Mouse (Mus musculus) C2C12 (cell line): ENCODE measurements at regions not wholly inside any gene's neighbourhood (a gene's known extent, or its start where the extent isn't known, plus 50 kb on each side); places are given as distances from the start of the nearest gene placed in this dataset.

Experiments used
- H3K27me3 ChIP-seq: one replicate; pipeline ENCODE4 v1.6.1; 2011; ENCODE audit not compliant: control insufficient read depth, insufficient read depth, insufficient read length
- H3K36me3 ChIP-seq: one replicate; pipeline ENCODE4 v1.6.1; 2011; ENCODE audit not compliant: control insufficient read depth, insufficient read depth
- H3K4me3 ChIP-seq: one replicate; pipeline ENCODE4 v1.5.1; 2011; ENCODE audit warnings: mild to moderate bottlenecking, control low read depth; ENCODE audit not compliant: poor library complexity, insufficient read depth, severe bottlenecking
- H3K79me2 ChIP-seq: one replicate; pipeline ENCODE4 v1.6.1; 2011; ENCODE audit not compliant: control insufficient read depth, insufficient read depth
- H3K79me3 ChIP-seq: one replicate; pipeline ENCODE4 v1.6.1; 2011; ENCODE audit warnings: low read depth, control low read depth
- H3ac ChIP-seq: one replicate; pipeline ENCODE3; 2011; ENCODE audit warnings: low read depth; ENCODE audit not compliant: control insufficient read depth, insufficient read length
- CEBPB ChIP-seq: IDR thresholded peaks from one replicate; pipeline ENCODE4 v1.6.1; 2011; ENCODE audit warnings: low read depth, mild to moderate bottlenecking, control low read depth, moderate library complexity
- CTCF ChIP-seq: IDR thresholded peaks from one replicate; pipeline ENCODE4 v1.5.1; 2011; ENCODE audit not compliant: control insufficient read depth, insufficient read depth, insufficient read length
- FOSL1 ChIP-seq: IDR thresholded peaks from one replicate; pipeline ENCODE4 v1.8.0; 2011; ENCODE audit warnings: mild to moderate bottlenecking, low read length; ENCODE audit not compliant: poor library complexity, insufficient read depth, severe bottlenecking
- MAX ChIP-seq: IDR thresholded peaks from one replicate; pipeline ENCODE4 v1.6.1; 2011; ENCODE audit warnings: mild to moderate bottlenecking, control low read depth
- MYOD1 ChIP-seq: IDR thresholded peaks from one replicate; pipeline ENCODE4 v1.6.1; 2011; ENCODE audit warnings: low read depth; ENCODE audit not compliant: control insufficient read depth, insufficient read length
- MYOG ChIP-seq: IDR thresholded peaks from one replicate; pipeline ENCODE4 v1.6.1; 2011; ENCODE audit not compliant: control insufficient read depth, insufficient read length; ENCODE audit errors: extremely low read depth
- USF1 ChIP-seq: IDR thresholded peaks from one replicate; pipeline ENCODE4 v1.6.1; 2011; ENCODE audit warnings: low read depth, mild to moderate bottlenecking, control low read depth, moderate library complexity

DNA sequence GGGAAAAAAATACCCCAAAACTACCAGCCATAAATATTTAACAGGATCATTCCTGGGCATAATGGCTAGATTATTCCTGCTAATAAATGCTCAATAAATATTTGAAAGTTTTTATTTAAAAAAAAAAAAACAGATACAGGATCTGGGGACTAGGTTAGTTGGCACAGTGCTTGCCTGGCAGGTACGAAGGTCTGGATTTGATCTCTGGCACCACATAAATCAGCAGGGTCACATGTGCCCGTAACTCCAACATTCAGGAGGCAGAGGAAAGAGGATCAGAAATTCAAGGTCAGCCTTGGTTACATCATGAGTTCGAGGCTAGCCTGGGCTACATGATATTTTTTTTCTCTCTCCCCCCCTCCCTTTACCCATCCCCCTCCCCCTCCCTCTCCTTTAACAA, 248.5 kb downstream of the Atp23 start:
- Histone ChIP-seq H3K36me3 (no peaks in the 10 kb centered on the region), H3K27me3 (no peaks in the 10 kb centered on the region), H3K79me3 (no peaks in the 10 kb centered on the region), H3K79me2 (no peaks in the 10 kb centered on the region), H3K4me3 (no peak overlapping the region), H3ac (no peak overlapping the region)
- no peak for TF ChIP-seq USF1
- TF ChIP-seq FOSL1 = no peak
- TF ChIP-seq CTCF = no peak
- no peak for TF ChIP-seq MYOD1
- no peak for TF ChIP-seq CEBPB
- TF ChIP-seq MAX = no peak
- TF ChIP-seq MYOG = no peak

DNA sequence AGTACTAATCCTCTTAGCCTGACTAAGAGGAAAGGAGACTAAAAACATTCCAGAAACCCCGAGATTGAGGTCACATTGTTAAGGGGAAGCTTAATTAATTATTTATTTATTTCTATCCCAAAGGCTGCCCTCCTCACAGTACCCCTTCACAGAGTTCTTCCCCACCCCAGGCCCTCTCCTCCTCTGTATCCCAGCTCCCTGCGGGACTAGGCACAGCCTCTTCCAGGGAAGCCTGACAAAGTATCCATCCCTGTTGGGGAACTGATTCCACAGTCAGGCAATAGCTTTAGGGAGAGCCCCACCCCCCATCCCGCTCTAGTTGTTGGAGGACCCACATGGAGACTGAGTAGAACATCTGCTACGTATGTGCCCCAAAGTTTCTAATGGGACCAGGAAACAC, 254.6 kb downstream of the Atp23 start:
- H3K79me3 ChIP-seq = no peaks in the 10 kb centered on the region
- no peaks in the 10 kb centered on the region for H3K36me3 ChIP-seq
- H3K79me2 ChIP-seq = no peaks in the 10 kb centered on the region
- H3ac ChIP-seq = no peak overlapping the region
- TF ChIP-seq FOSL1 (no peak), MYOG (no peak), MYOD1 (no peak), CTCF (no peak), MAX (no peak), CEBPB (no peak)
- H3K27me3 ChIP-seq = no peaks in the 10 kb centered on the region
- no peak overlapping the region for H3K4me3 ChIP-seq

DNA sequence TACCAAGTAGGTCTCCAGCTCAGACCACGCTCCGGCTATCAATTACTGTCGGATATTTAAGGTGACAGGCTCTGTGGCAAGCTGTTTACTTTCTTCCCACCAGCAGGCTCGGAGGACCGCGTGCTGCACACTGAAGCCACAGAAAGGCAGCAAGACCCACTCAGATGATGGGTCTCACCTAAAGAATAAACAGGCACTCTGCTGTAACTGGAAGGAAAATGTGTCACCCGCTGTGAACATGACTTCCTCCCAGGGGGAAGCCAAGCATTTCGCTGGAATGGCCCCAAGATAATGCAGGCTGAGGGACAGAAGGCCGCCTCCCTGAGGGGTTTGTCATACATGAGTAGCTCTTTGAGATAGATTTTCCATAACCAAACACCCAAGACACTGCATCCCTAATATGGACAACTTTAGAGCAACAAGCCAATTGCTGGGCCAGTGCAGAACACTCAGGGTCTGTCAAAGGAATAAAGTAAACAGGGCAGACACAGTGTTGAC, 259.3 kb downstream of the Atp23 start:
- H3K79me3 ChIP-seq = no peaks in the 10 kb centered on the region
- no peak for TF ChIP-seq FOSL1
- no peak for TF ChIP-seq USF1
- TF ChIP-seq CEBPB = no peak
- no peak for TF ChIP-seq MYOG
- no peak for TF ChIP-seq MAX
- no peak for TF ChIP-seq MYOD1
- no peak for TF ChIP-seq CTCF
- no peak overlapping the region for H3ac ChIP-seq
- no peaks in the 10 kb centered on the region for H3K36me3 ChIP-seq
- no peaks in the 10 kb centered on the region for H3K27me3 ChIP-seq
- no peak overlapping the region for H3K4me3 ChIP-seq
- no peaks in the 10 kb centered on the region for H3K79me2 ChIP-seq

DNA sequence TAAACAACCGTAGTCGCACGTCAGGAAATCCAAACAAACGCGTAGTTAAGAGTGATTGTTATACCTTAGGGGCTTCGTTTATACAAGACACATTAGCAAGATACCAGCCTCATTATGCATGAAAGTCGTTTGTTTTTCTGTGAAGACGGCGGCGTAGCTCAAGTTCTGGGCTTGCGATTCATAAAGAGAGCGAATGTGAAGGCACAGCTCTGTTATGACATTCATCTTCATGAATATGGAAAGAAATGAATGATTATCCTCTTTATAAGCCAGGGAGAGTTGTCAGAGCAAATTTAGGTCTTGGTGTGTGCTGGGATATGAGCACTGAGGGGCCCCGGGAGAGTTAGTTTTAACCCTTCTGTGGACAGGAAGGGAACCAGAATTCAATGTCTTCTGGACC, 266.4 kb downstream of the Atp23 start:
- H3ac ChIP-seq = no peak overlapping the region
- no peaks in the 10 kb centered on the region for H3K36me3 ChIP-seq
- H3K4me3 ChIP-seq = no peak overlapping the region
- H3K27me3 ChIP-seq = no peaks in the 10 kb centered on the region
- H3K79me2 ChIP-seq = no peaks in the 10 kb centered on the region
- H3K79me3 ChIP-seq = no peaks in the 10 kb centered on the region
- TF ChIP-seq MYOD1 = no peak
- TF ChIP-seq USF1 = no peak
- TF ChIP-seq MYOG = no peak
- TF ChIP-seq MAX = no peak
- TF ChIP-seq CEBPB = no peak
- TF ChIP-seq CTCF = no peak
- no peak for TF ChIP-seq FOSL1

DNA sequence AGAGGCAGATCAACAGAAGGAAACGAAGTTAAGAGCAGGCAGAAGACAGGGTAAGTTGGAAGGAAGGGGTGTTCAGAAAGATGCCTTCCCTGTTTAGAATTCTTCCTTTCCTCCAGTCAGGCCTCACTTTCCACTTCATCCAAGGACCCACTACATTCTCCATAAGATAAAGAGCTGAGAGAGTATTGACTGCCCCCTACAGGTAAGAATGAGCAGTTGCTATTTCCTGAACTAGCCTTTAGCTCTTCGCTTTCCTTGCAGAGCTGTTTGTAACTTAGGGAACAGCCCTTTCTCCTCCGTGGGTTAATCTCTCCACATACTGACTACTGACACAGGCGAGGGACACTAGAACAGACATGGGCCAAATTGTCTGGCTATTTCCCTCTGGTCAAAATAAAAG, 273.1 kb downstream of the Atp23 start:
- TF ChIP-seq MYOD1 (no peak), MYOG (no peak), FOSL1 (no peak), MAX (no peak), CTCF (no peak), CEBPB (no peak), USF1 (no peak)
- Histone ChIP-seq H3K4me3 (no peak overlapping the region), H3K79me2 (no peaks in the 10 kb centered on the region)

DNA sequence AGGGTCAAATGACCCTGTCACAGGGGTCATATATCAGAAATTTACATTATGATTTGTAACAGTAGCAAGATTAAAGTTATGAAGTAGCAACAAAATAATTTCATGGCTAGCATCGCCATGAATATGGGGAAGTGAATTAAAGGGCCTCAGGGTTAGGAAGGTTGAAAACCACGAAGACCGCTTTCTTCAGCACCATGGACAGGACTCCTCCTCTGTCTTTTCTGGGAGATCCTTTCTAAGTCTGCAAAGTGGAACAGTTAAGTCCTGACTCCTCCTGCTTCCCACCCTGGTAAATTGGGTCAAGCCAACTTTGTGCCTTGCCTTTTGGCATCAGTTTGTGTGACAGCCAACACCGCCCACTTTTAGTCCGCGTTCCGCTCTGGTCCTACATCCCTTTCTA, 275.7 kb downstream of the Atp23 start:
- TF ChIP-seq CEBPB (no peak), MAX (no peak), MYOD1 (no peak), CTCF (no peak), USF1 (no peak), MYOG (no peak), FOSL1 (no peak)
- Histone ChIP-seq H3K36me3 (no peaks in the 10 kb centered on the region), H3K79me3 (no peaks in the 10 kb centered on the region), H3K79me2 (no peaks in the 10 kb centered on the region), H3K4me3 (no peak overlapping the region), H3K27me3 (no peaks in the 10 kb centered on the region), H3ac (no peak overlapping the region)

More for the DNA sequence above, 273.1 kb downstream of the Atp23 start:
- Histone ChIP-seq H3K36me3 (no peaks in the 10 kb centered on the region), H3K79me3 (no peaks in the 10 kb centered on the region), H3ac (no peak overlapping the region), H3K27me3 (no peaks in the 10 kb centered on the region)
